Mouse (Mus musculus) MEL (cell line): Measurements from ENCODE around the gene Wfs1.

Experiments used
- BHLHE40 ChIP-seq: IDR thresholded peaks from 2 replicates; pipeline ENCODE4 v1.6.1; 2012; ENCODE audit warnings: low read depth, mild to moderate bottlenecking, inconsistent platforms, low read length, improper control_type of control experiment, borderline replicate concordance
- CHD2 ChIP-seq: IDR thresholded peaks from 2 replicates; pipeline ENCODE4 v1.6.1; 2011; ENCODE audit warnings: low read length, improper control_type of control experiment
- CTCF ChIP-seq, 3 experiments: IDR thresholded peaks in 2 of 3; conservative IDR thresholded peaks in 1 of 3; 2 replicates each; pipeline ENCODE4 v1.5.1; 2011 to 2012; ENCODE audit warnings: low read length in 3 of 3, low read depth in 2 of 3, mild to moderate bottlenecking in 2 of 3, improper control_type of control experiment in 1 of 3, inconsistent platforms in 1 of 3, mixed read lengths in 1 of 3, moderate library complexity in 1 of 3; ENCODE audit not compliant: control insufficient read depth in 1 of 3, insufficient read depth in 1 of 3, poor library complexity in 1 of 3, severe bottlenecking in 1 of 3
- EP300 ChIP-seq, 2 experiments: IDR thresholded peaks; 2 replicates each; pipeline ENCODE4 v1.6.1; 2011; ENCODE audit warnings: improper control_type of control experiment in 2 of 2, low read length in 2 of 2, low read depth in 1 of 2, mild to moderate bottlenecking in 1 of 2
- HCFC1 ChIP-seq: IDR thresholded peaks from 2 replicates; pipeline ENCODE4 v1.6.1; 2012; ENCODE audit warnings: low read depth, mild to moderate bottlenecking, inconsistent platforms, low read length, improper control_type of control experiment, moderate library complexity
- MAZ ChIP-seq: IDR thresholded peaks from 2 replicates; pipeline ENCODE4 v1.6.1; 2012; ENCODE audit warnings: low read depth, mild to moderate bottlenecking, inconsistent platforms, low read length, improper control_type of control experiment
- POLR2A ChIP-seq, 2 experiments: IDR thresholded peaks; 2 replicates each; pipeline ENCODE4 v1.6.1; 2011 to 2012; ENCODE audit warnings: low read length in 2 of 2, mild to moderate bottlenecking in 2 of 2, control low read depth in 1 of 2, improper control_type of control experiment in 1 of 2, low read depth in 1 of 2, moderate library complexity in 1 of 2; ENCODE audit not compliant: control insufficient read depth in 1 of 2, insufficient read depth in 1 of 2, poor library complexity in 1 of 2
- POLR2AphosphoS5 ChIP-seq: IDR thresholded peaks from 2 replicates; pipeline ENCODE4 v1.6.1; 2012; ENCODE audit warnings: low read depth, borderline replicate concordance, mild to moderate bottlenecking, inconsistent platforms, low read length, moderate library complexity, mixed read lengths
- RCOR1 ChIP-seq: IDR thresholded peaks from 2 replicates; pipeline ENCODE4 v1.6.1; 2012; ENCODE audit warnings: low read depth, mild to moderate bottlenecking, inconsistent platforms, low read length, improper control_type of control experiment
- USF2 ChIP-seq, 2 experiments: IDR thresholded peaks; 2 replicates each; pipeline ENCODE4 v1.6.1; 2011 to 2012; ENCODE audit warnings: improper control_type of control experiment in 2 of 2, low read length in 2 of 2, borderline replicate concordance in 1 of 2, inconsistent platforms in 1 of 2, low read depth in 1 of 2, mild to moderate bottlenecking in 1 of 2; ENCODE audit not compliant: insufficient read depth in 1 of 2
- ZKSCAN1 ChIP-seq: IDR thresholded peaks from 2 replicates; pipeline ENCODE4 v1.6.1; 2012; ENCODE audit warnings: low read depth, mild to moderate bottlenecking, inconsistent platforms, low read length, improper control_type of control experiment, moderate library complexity
- ZMIZ1 ChIP-seq: IDR thresholded peaks from 2 replicates; pipeline ENCODE4 v1.6.1; 2012; ENCODE audit warnings: low read depth, mild to moderate bottlenecking, inconsistent platforms, low read length, improper control_type of control experiment, moderate library complexity

DNA sequence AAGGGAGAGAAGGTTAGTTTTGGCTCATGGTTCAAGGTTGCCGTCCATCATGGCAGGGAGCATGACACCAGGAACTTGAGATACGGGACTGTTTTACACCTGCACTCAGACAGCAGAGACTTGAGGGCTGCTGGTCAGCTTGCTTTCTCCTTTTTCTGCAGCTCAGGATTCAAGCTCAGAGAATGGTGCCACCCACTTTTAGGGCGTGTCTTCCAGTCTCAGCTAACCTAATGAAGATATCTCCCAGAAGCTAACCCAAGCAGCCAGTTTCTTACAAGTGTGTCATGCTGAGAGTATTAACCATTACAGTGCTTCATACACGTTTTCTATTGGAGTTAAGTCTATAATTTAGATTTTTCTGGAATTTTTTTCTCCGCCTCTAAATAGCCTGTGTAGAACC is 44.5 kb downstream of the Wfs1 start:
- no peak for TF ChIP-seq RCOR1
- TF ChIP-seq CTCF (IDR thresholded peaks at IDR 0.05 in 2 of 3, conservative IDR thresholded peaks at IDR 0.05 in 1 of 3; ENCODE audit: control insufficient read depth in 1 of 3, insufficient read depth in 1 of 3, low read depth in 2 of 3, low read length in 3 of 3, poor library complexity in 1 of 3, severe bottlenecking in 1 of 3) = no peak
- TF ChIP-seq HCFC1 = no peak
- TF ChIP-seq POLR2A (IDR thresholded peaks at IDR 0.05; ENCODE audit: control insufficient read depth in 1 of 2, insufficient read depth in 1 of 2, low read depth in 1 of 2, low read length in 2 of 2, poor library complexity in 1 of 2) = no peak
- no peak for TF ChIP-seq CHD2
- no peak for TF ChIP-seq ZKSCAN1
- no peak for TF ChIP-seq MAZ
- TF ChIP-seq BHLHE40 = no peak
- TF ChIP-seq EP300 (IDR thresholded peaks at IDR 0.05; ENCODE audit: low read depth in 1 of 2, low read length in 2 of 2) = no peak
- no peak for TF ChIP-seq USF2 (IDR thresholded peaks at IDR 0.05; ENCODE audit: borderline replicate concordance in 1 of 2, insufficient read depth in 1 of 2, low read depth in 1 of 2, low read length in 2 of 2)
- no peak for TF ChIP-seq POLR2AphosphoS5
- no peak for TF ChIP-seq ZMIZ1
